Mouse (Mus musculus) layer of hippocampus, adult 2 months (tissue): ENCODE results near the gene Cylc2. TPM values are rescaled to one million over a fixed set of nuclear protein-coding genes. Genes with fewer than 3 reads are reported as not detected.

Experiments
- DNase-seq, 2 experiments: peaks; one replicate each; pipeline ENCODE4 v3.0.0; 2022; ENCODE audit warnings: low spot score in 2 of 2
- H3K27ac ChIP-seq: fragments of 200-600 bp; 2 replicates; pipeline ENCODE4 v1.8.1; 2022
- H3K4me3 ChIP-seq: fragments of 200-600 bp; 2 replicates; pipeline ENCODE4 v1.8.1; 2022; ENCODE audit warnings: mild to moderate bottlenecking
- CTCF ChIP-seq: fragments of 200-600 bp; conservative IDR thresholded peaks from 2 replicates; pipeline ENCODE4 v1.8.1; 2022; ENCODE audit warnings: antibody characterized with exemption, mild to moderate bottlenecking, moderate library complexity
- long read RNA-seq, 2 experiments: library from polyadenylated mRNA; stranded (forward); transcript quantifications; one replicate each; pipeline ENCODE4 v2.0.0; 2021; ENCODE audit warnings: borderline mapping rate in 2 of 2
- total RNA-seq, 2 experiments: library from RNA; stranded (reverse); gene quantifications; 2 replicates each; pipeline ENCODE4 v1.2.3; 2021

Cylc2 gene
- not detected for total RNA-seq
- long read RNA-seq, experiment 1, result 0 reads
- long read RNA-seq, experiment 2, result 0 reads

GRCm38 (mm10) chr4:51216378-51216777 is at the start of gene Cylc2:
Gene Cylc2, plus strand, starts transcription at chr4:51216678.
- no peak within 1 kb of the TSS for H3K27ac ChIP-seq
- no peak for TF ChIP-seq CTCF
- no peak within 1 kb of the TSS for H3K4me3 ChIP-seq
- no peak for DNase-seq
